Mouse (Mus musculus) gastrocnemius, postnatal 10 days (tissue): ENCODE measurements around the gene Dct. TPM values are rescaled to one million over a fixed set of nuclear protein-coding genes. Genes with fewer than 3 reads are reported as not detected.

Source experiments
- DNase-seq: peaks from one replicate; pipeline ENCODE4 v3.0.0; 2021; ENCODE audit warnings: mixed read lengths
- total RNA-seq, 2 experiments: library from RNA; stranded (reverse); gene quantifications; 2 replicates each; pipeline ENCODE4 v1.2.3; 2021

The Dct gene
- total RNA-seq, 2 experiments from 2014 or later: 1.3 to 2.0 TPM

GRCm38 (mm10) chr14:118042963-118043362 is 9.1 kb downstream of the Dct start:
- peak; percentile 32 for DNase-seq

DNA sequence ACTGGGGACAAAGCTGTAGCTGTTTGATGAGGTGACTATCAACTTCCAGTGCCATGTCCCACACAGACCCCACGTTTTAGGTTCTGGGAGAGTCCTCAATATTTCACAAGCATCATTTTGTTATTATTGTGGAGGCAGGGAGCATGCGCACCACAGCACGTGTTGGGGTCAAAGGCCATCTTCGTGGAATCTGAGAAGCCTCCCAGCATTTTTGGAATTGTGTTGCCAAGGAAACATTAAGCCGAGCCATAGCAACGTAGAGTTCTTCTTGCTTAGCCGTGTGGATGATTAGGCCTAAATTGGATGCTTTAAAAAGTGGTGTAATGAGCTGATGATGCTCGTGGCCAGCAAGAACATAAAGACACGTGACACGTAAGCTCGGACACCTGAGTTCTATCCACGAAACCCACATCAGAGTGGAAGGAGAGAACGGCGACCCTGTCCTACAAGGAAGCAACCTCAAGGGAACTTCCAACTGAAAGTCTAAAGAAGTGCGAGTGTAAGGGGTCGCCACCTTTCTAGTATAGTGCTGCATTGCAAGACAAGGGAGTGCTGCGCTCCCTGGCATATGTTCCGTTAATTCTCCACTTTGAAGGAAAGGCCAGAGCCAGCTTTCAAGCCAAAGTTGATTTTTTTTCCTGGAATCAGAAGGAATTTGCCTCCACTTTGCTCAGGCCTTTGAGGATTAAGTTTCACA is 9.8 kb downstream of the Dct start:
- no peak for DNase-seq

DNA sequence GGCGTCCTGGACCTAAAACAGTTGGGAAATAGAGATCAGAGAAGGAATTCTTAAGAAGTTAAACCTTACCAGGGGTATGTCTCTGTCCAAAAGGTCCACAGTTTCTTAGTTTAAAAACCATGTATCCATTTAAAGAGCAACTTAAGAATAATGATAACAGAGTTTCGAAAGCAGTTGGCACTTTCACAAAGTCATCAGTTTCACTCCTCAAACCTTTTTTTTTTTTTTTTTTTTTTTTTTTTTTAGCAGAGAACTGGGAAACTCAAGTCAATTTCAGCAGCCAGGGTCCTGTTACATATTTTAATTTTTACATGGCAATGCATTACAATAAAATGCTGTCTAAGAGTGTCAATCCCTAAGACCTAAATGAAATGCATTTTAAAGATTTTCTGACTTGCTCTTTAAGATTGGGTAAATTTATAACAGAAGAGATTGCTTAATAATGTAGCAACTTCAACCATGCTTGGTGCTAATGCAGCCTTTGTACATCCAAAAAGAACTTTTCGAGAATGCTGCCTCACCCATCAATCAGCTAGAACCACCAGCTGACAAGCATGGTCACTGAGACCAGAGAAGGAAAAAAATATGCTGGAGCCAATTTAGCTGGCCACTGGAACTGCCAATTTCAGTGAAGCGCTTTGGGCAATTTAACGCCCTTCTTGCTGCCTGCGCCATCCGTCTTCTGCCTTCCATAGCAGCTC is 11.3 kb downstream of the Dct start:
- DNase-seq: no peak

- no peak for DNase-seq
These were observed 13.0 kb downstream of the Dct start for GRCm38 (mm10) chr14:118039074-118039473.

DNA sequence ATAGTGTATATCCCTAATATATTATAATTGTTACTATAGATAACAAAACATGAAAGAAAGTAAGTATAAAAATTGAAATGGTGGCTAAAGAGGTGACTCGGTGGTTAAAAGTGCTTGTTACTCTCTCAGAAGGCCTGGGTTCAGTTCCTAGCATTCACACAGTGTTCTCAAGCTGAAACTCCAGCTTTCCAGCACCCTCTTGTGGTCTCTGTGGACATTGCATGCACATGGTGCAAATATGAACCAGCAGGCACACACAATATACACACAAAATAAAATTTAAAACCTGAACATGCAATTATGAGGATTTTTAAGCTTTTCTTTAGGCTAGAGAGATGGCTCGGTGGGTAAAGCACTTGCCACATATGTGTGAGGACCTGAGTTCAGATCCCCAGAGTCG is 24.5 kb downstream of the Dct start:
- DNase-seq: no peak

- DNase-seq: no peak
These were observed 30.0 kb downstream of the Dct start for GRCm38 (mm10) chr14:118021867-118022543.

- DNase-seq: no peak
These were observed 32.7 kb downstream of the Dct start for GRCm38 (mm10) chr14:118019314-118019713.

DNA sequence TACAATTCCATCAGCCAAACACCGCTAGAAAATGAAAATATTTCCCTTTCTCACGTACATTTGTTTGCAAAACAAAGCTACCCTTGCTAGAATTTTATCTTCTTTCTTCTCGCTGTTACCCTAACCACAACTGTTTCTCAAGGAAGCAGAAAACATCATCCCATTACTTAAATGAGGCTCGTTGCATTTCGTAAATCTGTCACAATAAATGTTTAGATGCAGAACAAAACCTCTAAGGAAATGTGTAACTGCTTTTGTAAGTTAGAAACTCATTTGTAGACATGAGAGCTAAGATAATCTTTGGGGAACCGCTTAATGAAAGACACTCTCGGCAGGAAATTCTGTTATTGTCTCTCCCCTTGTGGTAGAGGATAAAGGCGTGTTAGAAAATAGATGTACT is 38.8 kb downstream of the Dct start:
- DNase-seq: no peak

DNA sequence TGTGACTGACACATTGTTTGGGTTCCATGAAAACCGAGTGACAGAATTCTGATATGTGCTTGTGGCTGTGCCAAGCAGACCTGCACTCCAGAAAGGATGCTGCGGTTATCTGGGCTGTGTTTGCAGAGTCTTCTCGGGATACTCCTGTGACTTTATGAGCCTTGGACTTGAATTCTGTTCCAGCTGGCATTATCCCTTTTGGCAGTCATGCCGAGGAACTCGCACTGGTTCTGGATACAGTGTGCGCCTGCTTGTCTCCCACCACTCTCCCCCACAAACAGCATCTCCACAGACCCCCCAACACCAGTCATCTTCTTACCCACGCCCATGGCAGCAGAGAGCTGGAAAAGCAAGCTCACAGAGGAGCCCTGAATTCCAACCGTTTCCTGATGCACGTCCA is 42.5 kb downstream of the Dct start:
- no peak for DNase-seq

- peak; percentile 31 for DNase-seq
These were observed 46.3 kb downstream of the Dct start for GRCm38 (mm10) chr14:118005697-118006096.

- DNase-seq: no peak
These were observed 47.6 kb downstream of the Dct start for GRCm38 (mm10) chr14:118004434-118004833.

DNA sequence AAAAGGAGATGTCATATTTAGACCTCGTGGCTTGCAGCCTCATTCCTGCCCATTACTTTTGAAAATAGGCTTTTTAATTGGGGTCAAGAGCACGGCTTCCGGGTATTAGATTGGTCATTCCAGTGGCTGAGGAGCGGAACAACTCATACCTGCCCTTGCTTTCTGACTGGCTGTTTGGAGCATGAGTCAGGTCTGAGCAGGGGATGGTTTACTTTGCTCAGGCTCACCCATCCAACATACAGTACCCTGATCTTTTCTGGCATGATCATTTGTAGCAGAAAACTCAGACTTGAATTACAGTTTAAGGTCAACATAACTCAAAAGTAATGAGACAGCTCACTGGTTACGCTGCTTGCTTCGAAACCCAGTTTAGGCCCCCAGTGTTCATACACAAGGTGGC is 58.2 kb downstream of the Dct start:
- no peak for DNase-seq

DNA sequence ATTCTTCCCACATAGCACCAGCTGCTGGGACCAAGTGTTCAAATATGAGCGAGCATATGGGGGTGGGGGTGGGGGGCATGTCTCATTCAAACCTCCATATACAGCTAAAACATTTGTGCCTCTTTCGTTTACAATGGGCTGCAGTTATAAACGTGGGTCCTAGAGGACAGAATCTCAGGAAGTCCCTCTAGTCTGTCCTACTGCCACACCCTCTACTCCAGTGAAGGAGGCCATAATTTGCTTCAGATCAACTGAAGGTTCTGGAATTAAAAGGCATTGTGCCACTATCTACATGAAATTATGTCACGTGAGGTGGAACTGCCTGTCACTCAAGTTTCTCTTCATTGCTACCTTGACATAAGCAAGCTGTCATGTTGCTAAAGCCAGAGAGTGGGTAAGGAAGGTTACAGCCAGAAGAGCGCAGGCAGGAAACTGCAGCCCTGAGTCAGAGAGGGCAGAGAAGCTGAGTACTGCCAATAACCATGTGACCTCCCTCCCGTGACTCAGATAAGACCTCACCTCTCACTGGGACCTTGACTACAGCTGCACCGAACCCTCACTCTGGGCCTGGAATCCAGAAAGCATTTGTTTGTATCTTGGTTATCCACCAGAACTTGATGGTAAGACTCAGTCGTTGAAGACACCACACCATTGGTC is 59.3 kb downstream of the Dct start:
- no peak for DNase-seq

- no peak for DNase-seq
These were observed 61.8 kb downstream of the Dct start for GRCm38 (mm10) chr14:117990203-117990602.

DNA sequence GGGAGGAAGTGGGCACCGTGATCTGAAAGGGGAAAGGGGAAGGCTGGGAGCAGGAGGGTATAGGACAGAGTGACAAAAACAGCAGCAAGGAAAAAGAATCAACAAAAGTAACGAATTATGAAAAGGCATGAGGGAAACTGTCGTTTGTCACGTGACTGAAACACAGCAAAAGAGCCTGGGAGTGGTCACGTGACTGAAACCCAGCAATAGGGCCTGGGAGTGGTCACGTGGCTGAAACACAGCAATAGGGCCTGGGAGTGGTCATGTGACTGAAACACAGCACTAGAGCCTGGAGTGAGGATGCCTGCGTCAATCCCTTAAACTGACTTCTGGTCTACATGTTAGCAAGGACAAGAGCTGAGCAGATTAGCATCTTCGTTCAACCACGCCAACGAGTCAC is 63.6 kb downstream of the Dct start:
- DNase-seq: no peak

- DNase-seq: peak; percentile 59
These were observed 70.5 kb downstream of the Dct start for GRCm38 (mm10) chr14:117981532-117981931.

GRCm38 (mm10) chr14:117972576-117972975 is 79.5 kb downstream of the Dct start:
- DNase-seq: no peak

Other genes with a start within 250 kb of the Dct start
- 10 to 100 TPM in 1 of 2 experiments, 1 to 10 TPM in 1; 9.7 to 12.6 TPM for gene Tgds, start 80.5 kb upstream of the Dct start, total RNA-seq
- gene Gpr180, start 84.9 kb upstream of the Dct start, total RNA-seq: 10 to 100 TPM; 33.2 TPM
- not detected for gene Sox21, start 184.8 kb upstream of the Dct start, total RNA-seq
- not detected for gene Gm9376, start 214.7 kb upstream of the Dct start, total RNA-seq